Comparison of ENCODE assay signal across 7 mouse cellular contexts in the genomic region with DNA sequence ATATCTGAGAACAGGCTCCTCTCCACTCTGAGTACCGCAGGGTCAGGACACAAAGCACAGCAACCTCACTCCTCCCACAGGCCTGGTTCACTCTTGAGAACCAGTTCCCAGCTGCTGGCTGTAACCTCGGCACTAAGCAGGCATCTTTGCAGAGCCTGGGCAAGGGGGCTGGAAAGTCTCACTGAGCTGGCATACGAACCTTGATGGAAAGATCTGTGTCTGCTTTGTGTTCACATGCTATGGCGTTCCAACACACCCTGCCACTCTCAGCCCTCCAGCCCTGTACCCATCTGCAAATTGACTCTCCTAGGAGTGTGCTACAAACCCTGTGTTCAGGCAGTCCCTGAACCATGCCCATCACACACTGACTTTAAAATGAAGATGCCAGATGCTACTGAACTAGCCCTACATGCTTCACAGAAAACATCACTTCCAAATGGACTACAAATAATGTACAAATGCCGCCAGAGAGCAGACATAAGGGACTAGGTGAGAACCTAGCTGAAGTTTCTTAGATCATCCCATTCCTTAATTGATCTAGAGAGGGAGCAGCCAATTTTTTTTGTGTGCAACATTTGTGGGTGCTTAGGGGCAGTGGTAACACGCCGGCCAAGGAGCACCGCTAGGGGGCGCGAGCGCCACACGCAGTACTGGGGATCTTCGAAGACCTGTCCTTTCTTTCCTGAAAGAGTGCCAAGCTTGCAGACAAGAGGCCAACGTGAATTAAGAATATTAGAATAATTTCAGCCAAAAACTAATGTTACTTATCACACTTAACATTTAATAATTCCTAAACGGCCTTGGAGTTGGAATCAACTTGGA. TPM values are rescaled to one million over a fixed set of nuclear protein-coding genes. Genes with fewer than 3 reads are reported as not detected.
DNase-seq lines count a peak whose midpoint lies in the region; ATAC-seq and TF ChIP-seq lines count a peak whose summit lies in the region.

No protein-coding gene starts in this region.

- no peak overlapping the region for H3K9ac ChIP-seq in intestine, embryonic 14.5 days (ENCODE audit: low read length)
- H3K9ac ChIP-seq in midbrain, postnatal 0 days (replicated peaks; ENCODE audit: low read length, poor library complexity, severe bottlenecking), result no peak overlapping the region

- H3K36me3 ChIP-seq in intestine, embryonic 14.5 days (ENCODE audit: control insufficient read depth, insufficient read depth, low read length), result no peaks in the 10 kb centered on the region
- H3K36me3 ChIP-seq in midbrain, postnatal 0 days (ENCODE audit: insufficient read depth, low read length), result no peaks in the 10 kb centered on the region

- peak; percentile 87 for TF ChIP-seq CTCF in midbrain, postnatal 0 days (IDR thresholded peaks at IDR 0.05)

- peak; percentile 56; the same call in 1 of the 2 replicates for ATAC-seq in intestine, embryonic 14.5 days (replicated peaks; ENCODE audit: low FRiP score, low TSS enrichment, low read depth)
- peak; percentile 49; the same call in 1 of the 2 replicates for ATAC-seq in midbrain, postnatal 0 days (ENCODE audit: low FRiP score)

- H3K9me3 ChIP-seq in intestine, embryonic 14.5 days (ENCODE audit: control insufficient read depth, low read length), result no peaks in the 10 kb centered on the region
- no peaks in the 10 kb centered on the region for H3K9me3 ChIP-seq in midbrain, postnatal 0 days (ENCODE audit: low read length)

- no peak overlapping the region for H3K4me2 ChIP-seq in intestine, embryonic 14.5 days (ENCODE audit: low read length)
- H3K4me2 ChIP-seq in midbrain, postnatal 0 days (ENCODE audit: low read depth, low read length, poor library complexity, severe bottlenecking), result no peak overlapping the region

- H3K27ac ChIP-seq in intestine, embryonic 14.5 days (ENCODE audit: low read depth), result no peak overlapping the region
- H3K27ac ChIP-seq in midbrain, postnatal 0 days (ENCODE audit: low read depth, low read length), result no peak overlapping the region

- WGBS in intestine, embryonic 14.5 days, result 19% methylated on average over 15 of the region's 15 CpGs
- WGBS in midbrain, postnatal 0 days, result 24% methylated on average over 15 of the region's 15 CpGs

- intact Hi-C loops in left cerebral cortex, postnatal 14 days (cut with DNase I), result loop anchor here (2.0 kb wide), 1 partner anchor 298 kb away; no protein-coding TSS in a partner anchor

- peak; percentile 90 for DNase-seq in NIH3T3 (ENCODE audit: low read depth)
- peak; percentile 57 for DNase-seq in cerebellum, adult 11 months
- peak; percentile 18 to 64 for DNase-seq in frontal cortex, postnatal 14 days (ENCODE audit: low spot score in 2 of 2)
- peak; percentile 88 for DNase-seq in intestine, embryonic 14.5 days (ENCODE audit: low spot score)
- peak; percentile 57 to 84 for DNase-seq in left cerebral cortex, postnatal 14 days (ENCODE audit: low spot score in 2 of 2)
- peak; percentile 76 for DNase-seq in midbrain, postnatal 0 days (ENCODE audit: low spot score)
- DNase-seq in spleen, postnatal 4 days (ENCODE audit: low spot score in 2 of 2), result peak; percentile 76 to 93

- H3K27me3 ChIP-seq in intestine, embryonic 14.5 days (replicated peaks; ENCODE audit: control insufficient read depth, insufficient read depth, low read length), result no peaks in the 10 kb centered on the region
- H3K27me3 ChIP-seq in midbrain, postnatal 0 days (ENCODE audit: insufficient read depth, low read length), result no peaks in the 10 kb centered on the region

- H3K4me1 ChIP-seq in intestine, embryonic 14.5 days (replicated peaks; ENCODE audit: control insufficient read depth, insufficient read depth, low read length), result 0 out of 2 replicates have a peak, but pooled peaks cover 6% of the 10 kb centered on the region
- no peaks in the 10 kb centered on the region for H3K4me1 ChIP-seq in midbrain, postnatal 0 days (ENCODE audit: insufficient read depth, low read length)

- H3K4me3 ChIP-seq in intestine, embryonic 14.5 days (ENCODE audit: low read depth, low read length), result no peak overlapping the region
- H3K4me3 ChIP-seq in midbrain, postnatal 0 days (ENCODE audit: low read depth, low read length), result no peak overlapping the region

RNA-seq across cellular contexts. Expression of a gene that starts 11.0 kb away (rescaled TPM):
- 13.4 and 14.7 TPM in 2 replicates for polyA plus RNA-seq in intestine, embryonic 14.5 days (2014; fragmentation: Nextera tagmentation; extraction: Ambion mirVana)
- total RNA-seq in left cerebral cortex, postnatal 14 days (2021), result 10 to 100 TPM; 35.4 to 36.7 TPM
- 32.3 and 39.5 TPM in 2 replicates for total RNA-seq in midbrain, postnatal 0 days (2014; rRNA removed)
- polyA plus RNA-seq in midbrain, postnatal 0 days (2015; fragmentation: Nextera tagmentation; extraction: Ambion mirVana), result 44.0 and 45.4 TPM in 2 replicates

RNA-seq across cellular contexts. Expression of a gene that starts 45.3 kb away (rescaled TPM):
- 26.2 and 34.0 TPM in 2 replicates for polyA plus RNA-seq in intestine, embryonic 14.5 days (2014; fragmentation: Nextera tagmentation; extraction: Ambion mirVana)
- 10 to 100 TPM; 20.3 to 20.9 TPM for total RNA-seq in left cerebral cortex, postnatal 14 days (2021)
- 11.4 and 13.6 TPM in 2 replicates for total RNA-seq in midbrain, postnatal 0 days (2014; rRNA removed)
- polyA plus RNA-seq in midbrain, postnatal 0 days (2015; fragmentation: Nextera tagmentation; extraction: Ambion mirVana), result 12.5 and 12.6 TPM in 2 replicates
